Mouse (Mus musculus) kidney, adult 2 months (tissue): ENCODE measurements around the gene Piwil1.

ENCODE experiments used
- CTCF ChIP-seq: fragments of 200-500 bp; conservative IDR thresholded peaks from 2 replicates; pipeline ENCODE4 v1.5.1; 2011; ENCODE audit warnings: low read depth, mild to moderate bottlenecking, control low read depth, low read length, moderate library complexity, mixed read lengths; ENCODE audit not compliant: insufficient read depth, insufficient read length
- POLR2A ChIP-seq: fragments of 200-500 bp; IDR thresholded peaks from one replicate; pipeline ENCODE4 v1.6.1; 2011; ENCODE audit warnings: low read depth, low read length, control low read depth

GRCm38 (mm10) chr5:128704134-128704904 is 2.0 kb downstream of the Piwil1 start:
- TF ChIP-seq POLR2A (no peak), CTCF (no peak)
